In the genomic region with DNA sequence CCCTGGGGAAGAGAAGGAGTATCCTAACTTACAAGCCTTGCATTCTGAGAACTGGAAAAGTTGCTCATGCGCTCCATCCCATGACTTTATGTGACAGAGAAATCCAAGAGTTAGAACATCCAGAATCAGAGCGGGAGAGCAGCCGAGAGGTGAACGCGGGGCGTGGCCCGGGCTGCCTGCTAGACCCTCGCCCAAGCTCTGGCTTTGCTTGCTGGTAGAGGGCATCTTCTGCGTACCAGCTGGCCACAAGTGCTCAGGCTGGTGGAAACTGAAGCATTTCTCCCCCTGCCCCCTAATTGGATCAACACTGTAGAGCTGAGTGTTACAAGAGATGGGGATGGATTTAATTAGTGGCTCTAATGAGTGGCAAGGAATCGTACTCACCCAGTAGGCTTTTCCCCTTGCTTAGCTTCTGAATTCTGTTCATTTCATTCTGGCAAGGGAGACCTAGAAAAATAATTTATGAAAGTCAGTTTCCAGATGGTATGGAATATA, we compare ENCODE assay signal across 21 mouse cellular contexts.
"Had no signal": no experiment of that assay in that cellular context is flagged by ENCODE, and none has a peak within 500 bp of the region (broad histone marks: within the 10 kb centered on the region; RNA-seq: fewer than 3 reads in every experiment).

No protein-coding gene starts in this region.

- H3K36me3 ChIP-seq: intestine, embryonic 15.5 days; kidney, embryonic 15.5 days; limb, embryonic 12.5 days; limb, embryonic 15.5 days; neural tube, embryonic 12.5 days; neural tube, embryonic 15.5 days had no signal

- DNase-seq: kidney, adult 11 months; kidney, adult 8-10 months; kidney, postnatal 14 days; kidney, postnatal 4 days; liver, postnatal 0 days; lung, embryonic 14.5 days; midbrain, embryonic 14.5 days; right cerebral cortex, adult 18-20 months; right cerebral cortex, postnatal 14 days; right cerebral cortex, postnatal 4 days; thymus, adult 2 months; thymus, postnatal 25 days had no signal

- H3K4me1 ChIP-seq: intestine, embryonic 15.5 days; kidney, embryonic 15.5 days; limb, embryonic 15.5 days; megakaryocyte, embryonic 14.5 days; neural tube, embryonic 12.5 days; neural tube, embryonic 15.5 days had no signal

- H3K27ac ChIP-seq: intestine, embryonic 15.5 days; kidney, embryonic 15.5 days; limb, embryonic 12.5 days; limb, embryonic 15.5 days; liver, embryonic 14.5 days; neural tube, embryonic 12.5 days; neural tube, embryonic 15.5 days; stomach, postnatal 0 days had no signal

- H3K4me3 ChIP-seq: intestine, embryonic 15.5 days; kidney, embryonic 15.5 days; limb, embryonic 12.5 days; limb, embryonic 15.5 days; megakaryocyte, embryonic 14.5 days; neural tube, embryonic 12.5 days; neural tube, embryonic 15.5 days had no signal

- H3K27me3 ChIP-seq: intestine, embryonic 15.5 days; kidney, embryonic 15.5 days; limb, embryonic 12.5 days; limb, embryonic 15.5 days; megakaryocyte, embryonic 14.5 days; neural tube, embryonic 12.5 days; neural tube, embryonic 15.5 days had no signal

- H3K9me3 ChIP-seq: intestine, embryonic 15.5 days; kidney, embryonic 15.5 days; limb, embryonic 15.5 days; neural tube, embryonic 15.5 days had no signal
